Mouse (Mus musculus) spleen, adult 12 weeks (tissue): ENCODE results near the gene Zfp541.

Experiments used
- DNase-seq: peaks from one replicate; pipeline ENCODE4 v3.0.0; 2022; ENCODE audit warnings: low spot score

Gene Zfp541

DNA sequence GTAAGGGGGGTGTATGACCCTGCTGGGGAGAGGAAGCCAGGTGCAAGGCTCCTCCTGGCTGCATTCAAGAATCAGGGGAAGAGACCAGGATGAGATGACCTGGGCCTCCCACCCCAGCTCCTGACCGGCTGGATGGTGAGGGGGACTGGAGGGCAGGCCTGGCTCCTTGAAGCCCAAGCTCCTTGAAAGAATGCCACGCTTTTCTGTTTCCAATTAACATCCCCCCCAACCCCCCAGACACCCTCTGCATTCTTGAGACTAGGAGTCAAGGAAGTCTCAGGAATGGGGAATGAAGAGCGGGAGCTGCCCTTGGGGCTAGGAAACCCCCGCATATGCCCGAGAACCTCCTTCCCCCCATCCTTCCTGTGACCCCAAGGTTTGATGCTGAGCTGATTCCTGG lies 17.1 kb upstream of the Zfp541 start:
- DNase-seq: no peak

GRCm38 (mm10) chr7:16045538-16045937 lies 16.1 kb upstream of the Zfp541 start:
- DNase-seq: no peak

- DNase-seq: peak; percentile 57
These were observed 15.5 kb upstream of the Zfp541 start for GRCm38 (mm10) chr7:16046101-16046480.

DNA sequence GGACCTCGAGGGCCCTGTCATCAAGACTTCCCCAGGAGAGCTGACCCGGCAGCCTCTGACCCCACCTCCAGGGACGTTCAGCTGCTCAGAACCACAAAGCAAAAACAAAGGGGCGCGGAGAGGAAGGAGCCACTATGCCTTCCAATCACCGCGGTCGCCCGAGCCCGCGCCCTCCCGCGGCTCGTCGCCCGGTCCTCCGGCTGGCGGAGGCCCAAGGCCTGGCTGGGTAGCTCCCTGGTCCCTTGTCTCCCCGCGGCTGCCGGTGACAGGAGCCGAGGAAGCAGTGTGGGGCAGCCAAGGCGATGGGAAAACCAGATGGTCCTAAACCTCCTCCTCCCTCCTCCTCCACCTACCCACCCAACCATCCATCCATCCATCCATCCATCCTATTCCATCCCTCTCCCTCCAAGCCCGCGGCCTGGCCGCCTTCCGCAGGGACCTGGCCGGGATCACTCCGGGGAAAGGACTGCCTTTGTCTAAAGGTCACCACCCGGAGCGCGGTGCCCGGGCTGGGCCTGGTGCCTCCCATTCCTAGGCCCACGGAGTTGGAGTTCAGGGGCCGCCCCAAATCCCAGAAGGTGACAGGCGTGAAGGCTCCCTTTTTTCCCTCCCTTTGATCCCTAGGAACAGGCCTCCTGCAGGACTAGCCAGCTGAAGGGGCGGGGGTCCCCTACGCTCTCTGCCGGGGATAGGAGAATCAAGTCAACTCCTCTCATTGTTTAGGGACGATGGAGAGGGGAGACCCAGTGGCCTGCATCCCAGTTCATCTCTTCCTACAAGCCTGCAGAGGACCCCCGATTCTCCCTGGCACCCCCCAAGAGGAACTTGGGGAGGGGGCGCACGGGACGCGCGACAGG lies 14.9 kb upstream of the Zfp541 start:
- no peak for DNase-seq

GRCm38 (mm10) chr7:16047338-16048146 lies 14.1 kb upstream of the Zfp541 start, which contains the start of gene Bicra:
Gene Bicra (minus strand): TSS chr7:16047921.
- DNase-seq: peak; percentile 70

DNA sequence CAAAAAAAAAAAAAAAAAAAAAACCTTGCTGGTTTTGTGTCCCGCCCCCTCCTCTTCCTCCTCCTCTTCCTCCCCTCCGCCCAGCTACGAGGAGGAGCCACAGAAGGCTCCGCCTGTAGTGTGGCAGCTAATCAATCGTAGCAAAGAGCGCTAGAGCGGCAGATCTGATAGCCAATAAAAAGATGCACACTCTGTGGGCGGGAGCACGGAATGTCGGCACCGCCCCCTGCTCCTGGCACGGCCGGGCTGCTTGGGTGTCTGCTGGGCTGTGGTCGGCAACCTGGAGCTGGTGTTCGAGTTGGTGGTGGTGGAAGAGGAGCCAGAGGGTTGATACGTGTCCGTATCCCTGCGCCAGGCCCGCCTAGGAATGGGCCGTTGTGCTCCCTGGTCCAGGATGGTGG lies 13.4 kb upstream of the Zfp541 start:
- peak; percentile 97 for DNase-seq

- DNase-seq: peak; percentile 33
These were observed 12.7 kb upstream of the Zfp541 start for GRCm38 (mm10) chr7:16048675-16049575.

GRCm38 (mm10) chr7:16049576-16049915 lies 12.1 kb upstream of the Zfp541 start:
- no peak for DNase-seq

DNA sequence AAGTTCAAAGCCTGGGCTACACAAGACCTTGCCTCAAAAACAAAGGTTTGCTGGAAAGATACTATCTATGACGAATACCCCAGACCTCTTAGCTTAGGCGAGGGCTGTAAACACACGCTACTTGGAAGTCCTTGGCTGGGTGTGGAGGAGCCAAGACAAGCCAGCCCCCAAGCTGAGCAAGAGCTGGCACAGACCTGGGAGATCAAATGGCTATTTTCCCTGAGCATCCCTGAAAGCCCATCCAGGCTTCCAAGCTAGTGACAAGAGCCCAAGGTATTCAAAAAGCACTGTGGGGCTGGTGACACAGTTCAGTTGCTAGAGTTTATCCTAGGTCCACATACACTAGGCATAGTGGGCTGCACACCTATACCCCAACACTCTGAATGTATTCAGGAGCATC lies 11.0 kb upstream of the Zfp541 start:
- DNase-seq: no peak

DNA sequence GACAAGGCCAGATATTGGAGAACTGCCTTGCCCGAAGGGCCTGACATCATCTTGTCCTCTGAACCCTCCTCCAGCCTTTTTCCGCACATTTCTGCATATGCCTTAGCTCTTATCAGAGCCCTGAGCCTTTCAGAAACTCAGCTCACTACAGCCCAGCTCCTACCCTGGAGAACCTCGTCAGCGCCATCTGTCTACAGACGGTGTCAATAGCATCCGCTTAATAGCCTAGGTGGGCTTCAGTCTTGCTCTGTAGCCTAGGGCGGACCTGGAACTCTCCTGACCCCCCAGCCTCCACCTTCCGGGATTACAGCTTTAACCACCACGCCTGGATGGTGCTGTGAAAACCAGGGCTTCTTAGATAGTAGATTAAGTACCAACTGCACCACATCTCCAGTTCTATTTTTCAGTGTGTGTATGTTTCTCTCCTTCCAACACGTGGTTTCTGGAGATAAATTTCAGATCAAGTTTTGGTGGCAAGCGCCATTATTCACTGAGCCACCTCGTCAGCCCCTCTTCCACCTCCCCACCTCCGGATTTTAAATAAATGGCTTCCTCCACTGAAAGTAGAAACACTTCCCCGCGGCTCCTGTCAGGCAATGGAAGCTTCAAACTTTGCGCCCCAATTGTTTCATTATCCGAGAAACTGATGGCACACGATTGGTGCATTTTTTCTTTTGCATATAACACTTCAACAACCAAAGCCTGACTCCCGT lies 9.6 kb upstream of the Zfp541 start:
- DNase-seq: peak; percentile 75

DNA sequence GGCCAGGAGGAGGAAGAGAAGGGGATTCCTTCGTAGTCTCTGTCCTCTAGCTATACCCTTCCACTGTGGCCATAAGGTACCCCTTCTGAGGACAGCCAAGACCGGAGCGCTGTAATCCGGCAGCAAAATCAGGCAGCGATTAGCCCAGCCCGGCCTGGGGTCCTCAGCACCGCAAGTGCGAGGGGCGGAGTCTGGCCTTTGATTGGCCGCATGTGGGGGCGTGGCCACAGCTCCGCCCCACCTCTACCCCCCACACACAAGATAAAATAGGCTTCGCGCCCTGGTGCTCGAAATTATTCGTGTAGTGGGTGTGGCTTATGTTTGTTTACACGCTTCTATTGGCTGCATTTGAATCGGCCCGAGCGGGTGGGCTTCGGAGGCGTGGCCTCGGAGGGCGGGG lies 8.9 kb upstream of the Zfp541 start:
- peak; percentile 89 for DNase-seq

GRCm38 (mm10) chr7:16053105-16053504 lies 8.5 kb upstream of the Zfp541 start:
- no peak for DNase-seq

DNA sequence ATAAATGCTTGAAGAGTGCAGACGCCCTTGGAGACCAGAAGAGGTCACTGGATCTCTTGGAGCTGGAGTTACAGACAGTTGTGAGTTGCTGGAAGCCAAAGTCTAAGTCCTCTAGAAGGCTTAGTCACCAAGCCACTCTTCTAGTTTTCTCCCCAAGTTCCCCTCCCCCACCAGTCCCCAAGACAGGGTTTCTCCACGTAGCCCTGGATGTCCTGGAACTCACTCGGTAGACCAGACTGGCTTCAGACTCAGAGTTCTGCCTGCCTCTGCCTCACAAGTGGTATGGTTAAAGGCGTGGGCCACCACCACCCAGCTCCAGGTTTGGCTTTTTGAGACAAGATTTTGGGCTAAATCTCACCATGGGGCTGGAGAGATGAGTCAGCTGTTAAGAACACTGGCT lies 6.6 kb upstream of the Zfp541 start:
- DNase-seq: no peak

- DNase-seq: no peak
These were observed 5.9 kb upstream of the Zfp541 start for GRCm38 (mm10) chr7:16055665-16056064.

DNA sequence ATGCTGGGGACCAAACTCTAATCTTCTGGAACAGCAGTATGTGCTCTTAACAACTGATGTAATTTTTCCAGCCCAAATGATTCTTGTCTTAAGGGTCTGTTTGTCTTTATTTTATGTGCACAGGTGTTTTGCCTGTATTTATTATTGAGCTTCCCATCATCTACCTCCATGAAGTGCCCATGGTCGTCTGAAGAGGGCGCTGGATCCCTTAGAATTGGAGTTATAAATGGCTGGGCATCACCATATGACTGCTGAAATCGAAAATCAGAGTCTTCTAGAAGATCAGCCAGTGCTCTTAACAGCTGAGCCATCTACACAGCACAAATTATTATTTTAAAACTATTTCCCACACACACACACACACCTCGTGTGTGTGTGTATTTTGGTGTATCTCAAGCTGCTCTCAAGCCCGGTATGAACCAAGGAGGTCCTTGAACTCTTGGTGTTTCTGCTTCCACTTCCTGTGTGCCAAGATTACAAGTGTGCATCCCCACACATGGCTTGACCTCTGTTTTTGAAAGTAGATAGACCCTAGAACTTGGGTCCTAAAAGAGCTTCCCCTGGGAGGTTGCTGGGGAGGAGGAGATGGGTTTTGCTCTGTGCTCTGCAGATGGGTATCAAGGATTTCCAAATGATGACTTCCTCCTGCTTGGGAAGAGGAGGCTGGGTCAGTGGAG lies 5.0 kb upstream of the Zfp541 start:
- DNase-seq: no peak

GRCm38 (mm10) chr7:16057136-16057534 lies 4.5 kb upstream of the Zfp541 start:
- no peak for DNase-seq

- no peak for DNase-seq
These were observed 446 bp downstream of the Zfp541 start for GRCm38 (mm10) chr7:16062099-16062420.

- no peak for DNase-seq
These were observed 1.9 kb downstream of the Zfp541 start for GRCm38 (mm10) chr7:16063490-16063889.

DNA sequence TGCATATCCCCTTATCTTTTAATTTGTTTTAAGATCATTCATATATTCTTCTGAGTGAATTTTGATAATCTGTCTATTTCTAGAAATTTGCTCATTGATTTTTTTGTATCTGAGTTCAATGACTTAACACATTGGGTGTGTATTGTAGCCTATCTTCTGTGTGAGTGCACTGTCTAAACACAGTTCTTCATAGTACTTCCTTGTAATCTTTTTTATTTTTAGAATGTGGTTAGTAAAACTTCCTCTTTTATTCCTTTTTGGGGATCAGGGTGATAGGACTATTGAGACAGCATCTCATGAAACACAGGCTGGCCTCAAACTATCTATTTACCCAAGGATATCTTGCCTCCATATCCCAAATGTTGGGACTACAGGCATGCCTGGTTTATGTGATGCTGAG lies 9.2 kb downstream of the Zfp541 start:
- DNase-seq: no peak

GRCm38 (mm10) chr7:16071906-16072305 lies 10.3 kb downstream of the Zfp541 start:
- no peak for DNase-seq

GRCm38 (mm10) chr7:16079947-16080346 lies 18.3 kb downstream of the Zfp541 start:
- no peak for DNase-seq
